Mouse (Mus musculus) adrenal gland, postnatal 4 days (tissue): Measurements from ENCODE around the gene Sec14l3. TPM values are rescaled to one million over a fixed set of nuclear protein-coding genes. Genes with fewer than 3 reads are reported as not detected.
A peak's percentile ranks its signal among the peaks of the same experiment; 100 is the strongest.

Experiments used
- DNase-seq, 2 experiments: peaks; one replicate each; pipeline ENCODE4 v3.0.0; 2021 to 2022; ENCODE audit warnings: low spot score in 2 of 2, mixed read lengths in 2 of 2
- total RNA-seq, 2 experiments: library from RNA; stranded (reverse); gene quantifications; 2 replicates each; pipeline ENCODE4 v1.2.3; 2021

Gene Sec14l3
- total RNA-seq, 2 experiments from 2014 or later: 0.51 to 0.59 TPM

DNA sequence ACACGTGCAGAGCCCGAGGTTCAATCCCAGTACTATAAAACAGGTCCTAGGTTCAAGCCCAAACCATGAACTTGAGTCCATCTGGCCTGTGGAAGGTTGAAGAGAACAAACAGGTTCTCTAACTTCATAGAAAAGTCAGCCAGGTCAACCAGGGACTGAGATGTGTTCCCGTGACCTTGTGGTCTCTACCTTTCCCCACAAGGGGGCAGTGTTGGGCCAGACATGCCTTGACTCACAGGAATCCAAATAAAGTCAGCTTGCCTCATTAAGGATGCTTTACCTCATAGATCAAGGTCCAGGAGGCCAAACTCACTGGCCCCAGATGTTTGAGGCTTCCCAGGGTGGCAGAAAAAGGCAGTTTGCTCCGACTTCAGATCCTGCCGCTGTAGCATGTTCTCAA, 11.1 kb upstream of the Sec14l3 start:
- peak; percentile 48 to 57 for DNase-seq

DNA sequence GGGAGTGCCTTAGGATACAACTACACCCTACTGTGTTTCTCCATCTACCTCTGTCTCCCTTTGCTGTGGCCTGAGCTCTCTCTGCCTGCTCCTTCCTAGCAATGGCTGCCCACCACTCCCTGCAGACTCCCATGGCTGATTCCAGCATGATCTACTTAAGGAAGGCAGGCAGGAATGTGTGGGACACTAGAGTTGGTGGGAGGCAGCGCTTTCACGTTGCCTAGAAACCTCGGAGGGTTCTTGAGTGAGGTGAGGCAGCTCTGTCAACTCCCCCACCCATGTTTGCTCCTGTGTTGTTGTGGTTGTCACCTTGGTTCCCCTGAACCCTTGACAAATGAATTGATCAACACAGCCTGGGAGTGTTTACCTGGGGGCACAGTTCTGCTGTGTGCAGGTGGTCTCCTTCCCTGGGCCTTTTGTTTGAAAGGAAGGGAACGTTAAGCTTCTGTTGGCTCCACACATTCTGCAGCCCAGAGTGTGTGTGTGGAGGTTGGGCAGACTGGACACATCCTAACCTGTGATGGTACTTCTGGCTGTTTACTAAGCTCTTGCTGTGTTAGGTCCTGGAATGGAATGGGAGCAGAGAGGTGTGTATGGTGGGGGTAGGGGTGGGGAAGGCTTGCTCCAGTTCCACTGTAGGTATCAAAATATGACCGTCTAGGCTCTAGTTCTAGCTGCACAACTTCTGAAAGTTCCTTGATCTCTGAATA, 3.6 kb upstream of the Sec14l3 start:
- DNase-seq: no peak

DNA sequence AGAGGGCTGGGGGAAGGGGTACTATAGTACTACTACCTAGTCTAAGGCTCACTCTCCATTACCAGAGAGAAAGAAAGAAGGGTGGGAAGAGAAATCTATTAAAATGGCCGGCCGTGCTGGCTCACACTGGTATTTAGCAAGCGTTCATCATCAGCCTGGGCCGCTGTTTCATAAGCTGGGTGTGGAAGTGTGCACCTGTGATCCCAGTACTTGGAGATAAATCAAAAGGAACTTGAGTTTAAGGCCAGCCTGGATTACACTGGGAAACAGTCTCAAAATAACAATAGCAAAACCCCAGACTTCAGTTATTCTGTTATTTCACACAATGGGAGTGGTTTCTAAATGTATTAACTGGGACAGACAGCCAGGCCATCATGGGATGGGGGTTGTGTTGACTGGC, 2.1 kb upstream of the Sec14l3 start:
- DNase-seq: no peak

DNA sequence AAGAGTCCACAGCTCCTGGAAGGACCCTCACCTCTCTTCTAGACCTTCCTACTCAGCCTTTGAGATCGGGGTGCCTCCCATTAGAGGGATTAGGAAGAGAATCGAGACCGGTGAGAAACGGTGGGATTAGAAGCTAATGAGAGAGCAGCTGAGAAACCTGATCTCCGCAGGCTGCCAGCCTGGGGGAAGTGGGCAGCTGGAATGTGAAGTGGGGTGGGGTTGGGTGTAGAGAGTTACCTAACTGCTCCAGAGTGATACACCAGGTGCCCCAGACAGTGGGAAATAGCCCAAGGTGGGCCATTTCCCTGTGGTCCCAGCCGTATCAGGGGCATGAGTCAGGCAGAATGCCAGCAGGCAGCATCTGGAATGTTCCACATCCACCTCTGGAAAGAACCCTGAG, 1.7 kb upstream of the Sec14l3 start:
- DNase-seq: no peak

DNA sequence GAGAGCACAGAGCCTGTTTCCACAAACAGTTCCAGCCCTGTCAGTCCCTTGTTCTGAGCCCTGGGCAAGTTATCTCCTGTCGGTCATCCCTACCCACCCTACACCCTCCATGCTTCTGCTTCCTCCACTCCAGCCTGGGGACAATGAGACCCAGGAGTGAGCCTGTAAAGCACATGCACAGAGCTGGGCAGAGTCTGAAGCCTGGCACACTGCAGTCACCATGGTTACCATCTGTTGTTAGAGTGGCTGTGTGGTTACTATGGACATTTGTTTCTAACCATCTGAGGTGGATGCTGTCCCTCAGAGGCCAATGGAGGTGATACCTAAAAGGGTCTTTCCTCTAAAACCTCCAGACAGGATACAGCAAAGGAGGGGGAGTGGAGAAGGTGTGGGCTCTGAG, 5.0 kb downstream of the Sec14l3 start:
- no peak for DNase-seq

DNA sequence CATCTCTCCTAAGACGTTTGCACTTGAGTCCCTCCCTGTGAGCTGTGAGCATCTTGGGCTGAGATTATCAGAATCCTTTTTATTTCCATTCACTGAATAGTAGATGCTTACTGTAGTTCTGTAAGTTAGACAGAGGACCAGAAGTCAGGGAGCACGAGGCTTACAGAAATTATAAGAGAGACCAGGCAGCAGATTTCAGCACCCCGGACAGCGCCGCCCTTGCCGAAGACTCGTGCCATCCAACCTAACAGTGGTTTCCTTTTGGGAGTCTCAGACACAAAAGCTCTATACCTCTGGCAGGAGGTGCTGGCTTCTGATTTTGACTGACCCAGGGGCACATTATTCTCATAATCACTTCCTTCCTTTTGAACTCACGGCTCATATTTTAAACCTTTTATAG, 12.0 kb downstream of the Sec14l3 start:
- DNase-seq: peak; percentile 28 to 42

DNA sequence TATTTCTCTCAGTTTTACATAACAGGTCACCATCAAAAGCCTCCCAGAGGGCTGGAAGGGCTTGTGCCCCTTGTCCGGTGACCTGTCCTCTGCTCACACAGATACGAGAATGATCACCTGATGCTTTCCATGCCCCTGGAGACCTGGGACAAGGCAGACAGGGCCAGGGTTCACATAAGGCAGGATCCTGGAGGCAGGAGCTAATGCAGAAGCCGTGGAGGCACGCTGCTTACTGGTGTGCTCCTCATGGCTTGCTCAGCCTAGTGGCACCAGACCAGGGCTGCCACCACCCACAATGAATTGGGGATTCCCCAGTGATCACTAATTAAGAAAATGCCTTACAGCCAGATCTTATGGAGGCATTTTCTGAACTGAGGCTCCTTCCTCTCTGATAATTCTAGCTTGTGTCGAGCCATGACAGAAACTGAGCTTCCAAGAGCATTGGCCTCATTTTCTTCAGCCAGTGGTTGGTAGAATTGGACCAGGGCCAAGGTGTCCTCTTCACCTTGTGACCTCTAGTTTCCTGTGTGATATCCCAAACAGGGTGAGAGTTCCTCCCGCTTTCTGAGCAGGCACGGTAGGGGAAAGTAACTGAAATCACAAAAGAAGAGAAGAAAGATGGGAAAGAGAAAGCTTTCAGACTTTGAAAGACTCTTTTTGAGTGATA, 13.8 kb downstream of the Sec14l3 start:
- DNase-seq: no peak

DNA sequence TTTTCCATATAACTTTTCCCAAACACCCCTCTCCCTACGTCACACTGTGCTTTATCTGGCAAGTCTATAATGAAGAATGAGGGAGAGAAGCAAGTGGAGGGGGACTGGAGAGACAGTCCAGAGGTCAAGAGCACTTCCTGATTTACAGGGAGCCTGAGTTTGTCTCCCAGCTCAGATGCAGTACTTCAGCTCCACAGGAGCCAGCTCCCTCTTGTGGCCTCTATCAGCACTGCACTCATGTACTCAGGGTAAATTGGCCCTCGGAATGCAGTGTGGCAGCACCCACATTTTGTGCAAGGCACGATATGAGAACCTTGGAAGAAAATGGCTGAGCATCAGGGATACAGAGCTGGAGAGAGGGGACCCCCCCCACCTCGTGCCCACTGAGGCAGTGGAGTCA, 15.6 kb downstream of the Sec14l3 start:
- no peak for DNase-seq

DNA sequence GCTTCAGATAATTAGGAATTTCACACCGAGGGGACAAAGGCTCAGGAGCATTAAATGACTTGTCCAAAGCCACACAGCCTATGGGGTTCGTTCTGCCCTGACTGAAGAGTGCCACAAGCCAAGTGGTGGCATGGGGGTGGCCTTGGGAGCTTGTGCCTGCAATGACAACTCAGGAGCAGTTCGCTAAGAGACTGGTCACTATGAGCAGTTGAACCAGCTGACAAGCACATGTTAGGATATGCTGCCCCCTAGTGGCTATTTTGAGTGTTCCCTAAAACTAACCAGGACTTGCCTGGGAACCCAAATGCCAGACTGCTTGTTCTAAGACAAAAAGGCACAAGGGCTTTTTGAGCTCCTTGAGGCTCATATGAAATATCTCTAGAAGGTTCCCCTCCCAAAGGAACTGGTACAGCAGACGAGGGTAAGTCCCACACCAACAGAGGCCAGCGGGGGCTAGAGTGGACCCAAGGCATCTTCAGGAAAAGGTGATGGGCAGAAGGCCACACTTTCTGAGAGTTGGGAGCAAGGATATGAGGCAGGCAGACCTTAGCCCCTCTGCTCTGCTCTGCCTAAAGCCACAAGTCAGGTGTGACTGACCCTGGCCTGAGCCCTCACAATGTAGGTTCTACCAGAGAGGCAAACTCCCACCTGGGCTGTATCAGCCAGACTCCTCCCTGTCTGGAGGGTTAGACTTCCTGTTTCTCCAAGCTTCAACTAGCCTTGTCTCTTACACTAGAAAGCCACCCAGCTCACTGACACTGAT, 18.9 kb downstream of the Sec14l3 start:
- peak in 1 of 2 experiments; percentile 43 for DNase-seq

DNA sequence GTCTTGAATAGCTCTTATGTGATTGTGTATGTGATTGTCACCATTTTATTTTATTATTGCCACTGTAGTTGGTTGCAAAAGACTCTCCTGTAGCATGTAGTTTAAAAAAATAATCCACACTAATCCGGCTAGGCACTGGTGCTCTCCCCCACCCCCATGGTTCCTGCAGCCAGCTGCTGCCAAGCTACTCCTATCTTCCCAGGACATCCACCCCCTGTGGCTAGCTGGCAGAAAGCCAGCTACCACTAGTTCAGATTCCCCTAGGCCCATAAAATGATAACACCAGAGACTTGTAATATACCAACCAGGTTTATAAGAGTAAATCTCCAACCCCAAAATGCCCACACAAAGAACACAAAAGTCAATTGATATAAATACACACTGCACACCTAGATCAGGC, 21.6 kb downstream of the Sec14l3 start:
- no peak for DNase-seq

DNA sequence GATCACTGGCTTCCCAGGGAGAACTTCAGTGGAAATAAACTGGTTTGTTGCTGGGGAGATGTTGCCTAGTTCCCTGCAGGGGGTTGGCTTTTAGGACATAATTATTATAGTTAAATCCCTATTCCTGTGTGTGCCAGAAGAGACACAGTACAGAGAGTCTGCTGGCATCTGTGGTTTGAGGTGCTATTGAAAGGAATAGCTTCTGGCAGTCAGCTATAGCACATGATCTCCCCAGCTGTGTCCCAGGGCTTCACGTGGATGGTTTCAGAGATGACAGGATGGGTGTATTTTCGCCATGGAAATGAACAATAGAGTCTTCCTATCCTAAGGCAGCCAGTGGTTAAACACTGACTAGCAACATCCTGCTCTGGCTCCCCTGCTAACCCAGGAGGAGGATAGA, 22.6 kb downstream of the Sec14l3 start:
- no peak for DNase-seq

DNA sequence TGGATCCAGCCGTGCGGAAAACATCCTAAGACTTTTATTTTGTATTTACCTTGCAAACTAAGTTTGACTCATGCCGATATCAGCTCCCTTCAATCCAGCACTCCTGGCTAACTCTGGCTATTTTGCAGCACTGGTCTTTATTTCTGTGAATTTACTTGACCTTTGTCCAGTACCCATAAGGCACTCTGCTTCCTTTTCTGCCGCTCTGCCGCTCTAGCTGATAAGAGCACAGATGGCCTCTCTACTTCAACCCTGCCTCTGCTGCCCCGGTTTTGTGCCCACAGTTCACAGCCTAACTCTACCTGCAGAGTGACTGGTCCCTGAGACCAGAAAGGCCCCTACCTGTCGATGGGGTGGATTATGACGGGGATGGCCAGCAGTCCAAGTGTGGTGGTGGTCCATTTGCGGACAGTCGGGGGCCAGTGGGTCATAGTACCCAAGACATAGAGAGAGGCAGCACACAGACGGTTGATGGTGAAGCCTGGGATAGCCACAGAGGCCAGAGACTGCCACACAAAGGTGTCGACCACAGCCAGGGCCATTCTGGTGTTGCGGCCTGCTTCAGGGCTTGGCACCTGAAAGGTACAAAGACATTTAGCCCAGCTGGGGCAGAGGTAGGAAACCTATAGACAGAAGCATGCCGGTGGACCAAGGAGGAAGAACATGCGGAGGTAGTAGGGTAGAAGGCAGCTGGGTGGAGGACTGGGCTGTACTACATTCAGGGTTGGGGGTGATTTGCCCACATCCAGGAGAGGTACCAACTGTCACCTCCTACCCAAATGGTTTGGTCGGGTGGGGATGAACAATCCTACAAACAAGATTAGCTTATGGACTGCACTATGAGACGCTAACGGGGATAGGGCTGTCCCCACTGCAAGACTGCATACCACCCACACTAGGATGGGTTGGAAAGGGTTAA, 29.1 kb downstream of the Sec14l3 start:
- DNase-seq: no peak

DNA sequence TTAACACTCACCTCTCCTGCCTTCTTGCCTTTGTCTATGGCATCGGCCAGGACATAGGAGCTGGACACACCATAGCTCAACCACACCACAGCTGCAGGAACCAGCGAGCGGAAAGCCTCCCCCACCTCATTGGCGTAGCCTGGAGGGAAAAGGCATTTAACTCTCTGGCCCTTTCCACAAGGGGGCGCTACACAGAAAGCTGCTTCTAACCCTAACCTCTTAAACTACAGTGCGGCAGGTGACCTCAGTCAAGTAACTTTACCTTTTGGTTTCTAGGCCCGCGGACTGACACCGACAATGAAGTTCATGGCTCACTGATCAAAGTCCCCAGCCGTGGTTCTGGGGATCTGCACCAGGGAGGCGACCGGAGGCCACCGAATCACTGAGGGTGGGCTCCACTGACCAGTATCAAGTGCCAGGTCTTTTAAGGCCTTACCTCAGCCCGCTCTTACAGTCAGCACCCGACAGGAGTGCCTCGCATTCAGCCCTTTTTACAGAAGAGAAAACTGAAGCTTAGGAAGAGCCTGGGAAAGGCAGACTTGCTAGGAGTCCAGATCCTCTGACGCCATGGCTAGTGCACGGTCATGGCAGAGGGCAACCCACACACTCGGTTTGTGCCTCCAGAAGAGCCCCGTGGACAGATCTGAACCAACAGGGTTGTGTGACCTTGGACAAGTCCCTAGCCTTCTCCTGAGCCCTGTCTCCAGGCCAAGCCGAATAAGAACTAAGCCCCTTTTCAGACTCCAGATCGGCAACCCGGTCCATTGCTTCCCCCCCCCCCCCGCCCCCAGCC, 29.9 kb downstream of the Sec14l3 start:
- peak in 1 of 2 experiments; percentile 55 for DNase-seq

DNA sequence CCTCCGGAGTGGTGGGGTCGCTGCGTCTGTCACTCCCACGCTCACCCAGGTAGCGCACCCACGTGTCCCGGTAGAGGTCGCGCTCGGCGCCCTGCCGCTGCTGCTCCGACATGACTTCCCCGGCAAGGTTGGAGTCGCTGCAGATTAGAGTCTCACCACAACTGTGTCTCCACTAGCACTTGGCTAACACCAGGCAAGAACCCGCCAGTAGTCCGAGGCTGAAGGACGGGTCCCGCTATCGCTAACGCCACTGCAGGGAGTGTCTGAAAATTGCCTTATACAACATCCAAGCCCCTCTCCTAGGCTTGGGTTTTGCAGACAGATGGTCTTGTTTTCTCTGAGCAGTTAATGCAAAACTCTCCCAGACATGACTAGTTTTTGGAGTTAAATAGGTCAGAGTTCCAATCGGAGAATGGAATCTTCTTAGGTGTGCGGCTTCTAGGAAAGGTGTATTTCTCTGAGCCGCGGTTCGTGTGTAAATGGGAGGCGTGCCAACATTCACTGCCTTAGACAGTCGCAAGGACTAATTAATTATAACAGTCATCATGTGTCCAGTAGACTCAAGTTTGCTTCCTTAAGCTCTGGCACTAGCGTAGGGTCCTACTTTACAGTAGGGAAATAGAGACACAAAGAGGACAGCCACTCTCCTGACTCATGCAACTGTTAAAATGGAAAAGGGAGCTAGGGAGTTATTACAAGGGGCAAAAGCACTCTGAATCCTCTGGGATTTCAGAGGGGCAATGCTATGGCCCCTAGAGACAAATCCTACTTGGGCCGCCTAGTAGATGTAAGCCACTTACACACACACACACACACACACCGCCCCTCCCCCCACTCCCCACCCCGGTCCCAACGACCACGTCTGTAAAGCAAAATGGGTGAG, 30.8 kb downstream of the Sec14l3 start, which contains the start of gene Mtfp1:
Mtfp1 (minus strand) TSS at position 275 of the 883 bp plus-strand sequence.
- peak in 1 of 2 experiments; percentile 32 for DNase-seq

DNA sequence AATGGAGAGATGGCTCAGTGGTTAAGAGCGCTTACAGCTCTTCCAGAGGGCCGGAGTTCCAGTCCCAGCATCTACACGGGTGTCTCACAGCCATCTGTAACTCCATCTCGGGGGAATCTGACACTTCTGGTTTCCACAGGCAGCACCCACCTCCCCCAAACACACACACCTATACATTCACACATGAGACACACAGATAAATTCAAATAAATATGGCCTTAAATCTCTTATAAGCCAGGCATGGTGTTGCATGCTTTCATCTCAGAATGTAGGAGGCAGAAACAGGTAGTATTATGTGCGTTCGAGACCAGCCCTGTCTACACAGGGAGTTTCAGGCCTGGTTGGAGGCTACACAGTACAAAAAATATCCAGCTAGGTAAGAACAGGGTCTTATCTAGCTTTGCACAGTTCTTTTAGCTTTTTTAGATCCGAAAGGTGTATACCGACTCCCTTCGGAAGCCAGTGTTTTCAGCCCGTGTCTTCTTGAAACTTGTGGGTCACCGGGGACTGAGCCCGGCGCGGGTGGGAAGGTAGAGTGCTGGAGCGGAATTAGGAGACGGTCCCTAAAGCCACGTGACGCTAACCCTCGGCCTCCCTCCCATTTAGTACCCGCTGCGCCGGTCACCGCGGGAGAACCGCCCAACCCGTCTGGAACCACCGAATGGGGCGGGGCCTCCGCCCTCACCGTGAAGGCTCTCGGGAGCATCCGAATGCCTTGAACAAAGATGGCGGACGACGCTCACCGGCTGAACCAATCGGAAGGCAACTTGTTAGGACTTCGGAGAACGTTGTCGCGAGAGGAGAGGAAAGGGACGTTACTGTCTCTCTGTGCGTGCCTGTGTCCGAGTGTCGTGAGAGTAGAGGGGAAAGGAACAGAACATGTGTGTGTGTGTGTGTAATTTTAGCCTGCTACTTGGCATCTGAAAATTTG, 31.7 kb downstream of the Sec14l3 start:
- peak; percentile 84 to 95 for DNase-seq

DNA sequence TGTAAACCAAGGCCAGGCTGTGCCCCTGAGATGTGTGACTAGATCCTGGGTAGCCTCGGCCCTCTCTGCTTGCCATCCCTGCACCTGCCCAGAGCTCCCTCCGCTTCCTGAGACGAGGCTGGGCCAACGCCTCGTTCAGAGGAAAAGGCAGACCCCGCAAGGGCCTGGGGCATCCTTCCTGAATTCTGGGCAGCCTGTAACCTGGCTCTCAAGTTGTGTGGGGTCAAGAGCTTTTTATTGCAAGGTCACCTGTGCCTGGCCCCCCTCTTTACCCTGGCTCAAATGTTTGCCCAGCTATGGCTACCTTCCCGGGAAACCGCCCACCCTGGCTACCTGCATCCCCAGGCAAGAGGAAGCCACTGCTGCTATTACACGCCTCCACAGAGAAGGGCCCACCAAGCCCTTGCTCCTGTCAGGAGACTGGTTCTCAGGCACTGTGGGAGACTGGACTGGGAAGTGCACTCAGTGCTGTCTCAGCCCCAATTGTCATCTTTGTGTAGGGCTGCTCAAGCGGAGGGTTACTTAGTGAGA, 32.5 kb downstream of the Sec14l3 start:
- no peak for DNase-seq

DNA sequence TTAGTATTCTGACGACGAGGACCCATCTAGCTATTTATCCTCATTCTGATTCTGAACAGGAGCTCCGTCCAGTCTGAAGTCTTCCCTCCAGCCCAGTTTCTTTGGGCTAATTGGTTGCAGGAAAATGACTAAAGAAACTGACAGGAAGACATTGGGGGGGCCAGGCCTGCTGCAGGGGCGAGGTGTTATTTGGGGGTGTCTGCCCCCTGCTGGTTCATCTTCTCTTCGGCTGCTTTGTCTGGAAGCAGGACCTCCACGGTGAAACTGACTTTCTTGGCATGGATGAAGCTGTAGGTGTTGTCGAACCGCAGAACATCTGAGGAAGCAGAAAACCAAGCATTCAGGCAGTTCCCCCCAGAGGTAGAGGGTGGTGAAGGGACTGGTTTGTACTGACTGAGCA, 33.5 kb downstream of the Sec14l3 start:
- no peak for DNase-seq

DNA sequence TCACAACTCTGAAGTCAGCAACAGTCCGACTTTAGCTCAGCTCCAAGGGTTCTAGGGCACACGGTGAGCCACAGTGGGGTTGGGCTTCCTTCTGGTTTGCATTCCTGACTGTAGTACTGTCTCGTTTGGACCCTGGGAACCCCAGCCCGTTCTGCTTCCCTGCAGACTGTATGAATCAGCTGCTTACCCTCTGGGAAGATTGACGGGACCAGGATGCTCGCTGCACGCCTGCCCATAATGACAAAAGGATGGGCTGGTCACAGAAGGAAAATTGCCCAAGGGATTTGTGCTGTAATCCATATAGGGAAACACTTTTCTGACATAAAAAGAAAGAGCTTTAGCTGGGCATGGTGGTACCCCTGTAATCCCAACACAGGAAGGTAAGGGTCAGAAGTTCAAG, 34.2 kb downstream of the Sec14l3 start:
- no peak for DNase-seq
